Mouse (Mus musculus) ovary, postnatal 14 days (tissue): ENCODE data around the gene Depdc7.
A peak's percentile ranks its signal among the peaks of the same experiment; 100 is the strongest.

Experiments used
- DNase-seq: peaks from one replicate; pipeline ENCODE4 v3.0.0; 2022; ENCODE audit warnings: low spot score

The Depdc7 gene

GRCm38 (mm10) chr2:104714254-104714691, 28.4 kb downstream of the Depdc7 start:
- DNase-seq, result no peak

- no peak for DNase-seq
These were observed 30.2 kb downstream of the Depdc7 start for GRCm38 (mm10) chr2:104712486-104712809.

- peak; percentile 49 for DNase-seq
These were observed 30.8 kb downstream of the Depdc7 start, which contains the start of gene Tcp11l1 for GRCm38 (mm10) chr2:104711585-104712485. Tcp11l1 (minus strand) TSS chr2:104712169.

GRCm38 (mm10) chr2:104710670-104711370, 31.9 kb downstream of the Depdc7 start:
- DNase-seq, result no peak

GRCm38 (mm10) chr2:104709786-104710337, 32.8 kb downstream of the Depdc7 start:
- DNase-seq, result no peak

GRCm38 (mm10) chr2:104704355-104704754, 38.3 kb downstream of the Depdc7 start:
- DNase-seq, result no peak

GRCm38 (mm10) chr2:104703158-104703557, 39.5 kb downstream of the Depdc7 start:
- DNase-seq, result no peak

GRCm38 (mm10) chr2:104699659-104700058, 43.0 kb downstream of the Depdc7 start:
- no peak for DNase-seq

- no peak for DNase-seq
These were observed 50.1 kb downstream of the Depdc7 start for GRCm38 (mm10) chr2:104692551-104692950.

GRCm38 (mm10) chr2:104690720-104691119, 52.0 kb downstream of the Depdc7 start:
- DNase-seq, result no peak

- DNase-seq, result no peak
These were observed 54.0 kb downstream of the Depdc7 start for GRCm38 (mm10) chr2:104688724-104689123.

- DNase-seq, result no peak
These were observed 54.4 kb downstream of the Depdc7 start for GRCm38 (mm10) chr2:104688321-104688720.

- DNase-seq, result no peak
These were observed 55.4 kb downstream of the Depdc7 start for GRCm38 (mm10) chr2:104687261-104687660.

- DNase-seq, result peak; percentile 64
These were observed 57.3 kb downstream of the Depdc7 start for GRCm38 (mm10) chr2:104685418-104685817.

GRCm38 (mm10) chr2:104684771-104685170, 57.9 kb downstream of the Depdc7 start:
- DNase-seq, result no peak

- no peak for DNase-seq
These were observed 65.4 kb downstream of the Depdc7 start for GRCm38 (mm10) chr2:104677326-104677725.
